Mouse (Mus musculus) C2C12 (cell line): ENCODE data around the gene Dhx29.

Source experiments
- CTCF ChIP-seq: IDR thresholded peaks from one replicate; pipeline ENCODE4 v1.5.1; 2011; ENCODE audit not compliant: control insufficient read depth, insufficient read depth, insufficient read length
- MAX ChIP-seq: IDR thresholded peaks from one replicate; pipeline ENCODE4 v1.6.1; 2011; ENCODE audit warnings: mild to moderate bottlenecking, control low read depth

DNA sequence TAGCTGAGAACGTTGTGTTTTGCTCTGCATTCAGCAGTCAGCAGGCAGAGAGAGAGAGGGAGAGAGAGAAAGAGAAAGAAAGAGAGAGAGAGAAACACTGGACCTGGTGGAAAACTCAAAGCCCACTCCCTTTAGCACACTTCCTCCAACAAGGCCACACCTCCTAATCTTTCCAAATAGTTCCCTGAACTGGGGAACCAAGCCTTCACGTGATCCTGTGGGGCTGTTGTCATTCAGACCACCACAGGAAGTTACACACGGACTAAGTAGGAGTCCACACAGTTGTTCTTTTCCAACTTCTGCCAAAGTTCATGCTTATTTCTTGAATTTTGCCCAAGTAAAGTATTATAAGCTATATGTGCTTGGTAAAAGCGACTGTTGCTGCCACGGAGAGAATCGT lies 18.6 kb downstream of the Dhx29 start:
- TF ChIP-seq CTCF, result no peak
- no peak for TF ChIP-seq MAX
